Mouse (Mus musculus) liver, embryonic 11.5 days (tissue): Measurements from ENCODE around the gene Duxf3. TPM values are rescaled to one million over a fixed set of nuclear protein-coding genes. Genes with fewer than 3 reads are reported as not detected.
"Not testable (repeated sequence)": the region's sequence is repeated elsewhere in the genome, so short reads cannot be mapped to it uniquely, and the experiment has no call there.

Experiments
- ATAC-seq: fragments of 200-750 bp; cut with Nextera tagmentation; replicated peaks from 2 replicates; pipeline ENCODE4 v1.8.0; 2017; ENCODE audit warnings: moderate number of reproducible peaks, mild to moderate bottlenecking, moderate TSS enrichment, moderate library complexity; ENCODE audit not compliant: low FRiP score
- DNase-seq: peaks from one replicate; pipeline ENCODE4 v3.0.0-alpha.2; 2017; ENCODE audit warnings: low spot score
- H3K27ac ChIP-seq: fragments of 300-500 bp; sonication (generic); 2 replicates; pipeline ENCODE4 v1.5.1; 2014; ENCODE audit warnings: mild to moderate bottlenecking, low read depth, low read length, control low read depth
- H3K27me3 ChIP-seq: fragments of 300-500 bp; sonication (generic); replicated peaks from 2 replicates; pipeline ENCODE4 v1.6.1; 2014; ENCODE audit warnings: low read length, mixed read lengths; ENCODE audit not compliant: control insufficient read depth, insufficient read depth
- H3K36me3 ChIP-seq: fragments of 300-500 bp; sonication (generic); 2 replicates; pipeline ENCODE4 v1.6.1; 2014; ENCODE audit warnings: mild to moderate bottlenecking, low read length, moderate library complexity, mixed read lengths; ENCODE audit not compliant: control insufficient read depth, insufficient read depth
- H3K4me1 ChIP-seq: fragments of 300-500 bp; sonication (generic); replicated peaks from 2 replicates; pipeline ENCODE4 v1.6.1; 2014; ENCODE audit warnings: low read length, mixed read lengths; ENCODE audit not compliant: control insufficient read depth, insufficient read depth
- H3K4me2 ChIP-seq: fragments of 300-500 bp; sonication (generic); 2 replicates; pipeline ENCODE4 v1.6.1; 2014; ENCODE audit warnings: mild to moderate bottlenecking, control low read depth, moderate library complexity
- H3K4me3 ChIP-seq: fragments of 300-500 bp; sonication (generic); 2 replicates; pipeline ENCODE4 v1.5.1; 2014; ENCODE audit warnings: low read depth, low read length, control low read depth
- H3K9ac ChIP-seq: fragments of 300-500 bp; sonication (generic); 2 replicates; pipeline ENCODE4 v1.6.1; 2014; ENCODE audit warnings: low read depth, low read length, control low read depth
- H3K9me3 ChIP-seq: fragments of 300-500 bp; sonication (generic); 2 replicates; pipeline ENCODE4 v1.6.1; 2016; ENCODE audit warnings: low read length, inconsistent platforms, mixed read lengths; ENCODE audit not compliant: control insufficient read depth
- WGBS: fragments of 180-500 bp; shearing (Covaris S2); extraction: QIAGEN DNeasy Blood & Tissue Kit; methylation state at CpG from one replicate; pipeline ENCODE4 v1.1.7; 2014; 5-methylcytosine and 5-hydroxymethylcytosine counted together
- polyA plus RNA-seq: library from polyadenylated mRNA; unstranded; fragments of >200 nt; fragmentation: Nextera tagmentation; extraction: Ambion mirVana; gene quantifications from 2 replicates; pipeline ENCODE4 v1.2.1, GENCODE M21; 2014

The Duxf3 gene
- polyA plus RNA-seq, 1 experiment from 2014 or later, result not detected

DNA sequence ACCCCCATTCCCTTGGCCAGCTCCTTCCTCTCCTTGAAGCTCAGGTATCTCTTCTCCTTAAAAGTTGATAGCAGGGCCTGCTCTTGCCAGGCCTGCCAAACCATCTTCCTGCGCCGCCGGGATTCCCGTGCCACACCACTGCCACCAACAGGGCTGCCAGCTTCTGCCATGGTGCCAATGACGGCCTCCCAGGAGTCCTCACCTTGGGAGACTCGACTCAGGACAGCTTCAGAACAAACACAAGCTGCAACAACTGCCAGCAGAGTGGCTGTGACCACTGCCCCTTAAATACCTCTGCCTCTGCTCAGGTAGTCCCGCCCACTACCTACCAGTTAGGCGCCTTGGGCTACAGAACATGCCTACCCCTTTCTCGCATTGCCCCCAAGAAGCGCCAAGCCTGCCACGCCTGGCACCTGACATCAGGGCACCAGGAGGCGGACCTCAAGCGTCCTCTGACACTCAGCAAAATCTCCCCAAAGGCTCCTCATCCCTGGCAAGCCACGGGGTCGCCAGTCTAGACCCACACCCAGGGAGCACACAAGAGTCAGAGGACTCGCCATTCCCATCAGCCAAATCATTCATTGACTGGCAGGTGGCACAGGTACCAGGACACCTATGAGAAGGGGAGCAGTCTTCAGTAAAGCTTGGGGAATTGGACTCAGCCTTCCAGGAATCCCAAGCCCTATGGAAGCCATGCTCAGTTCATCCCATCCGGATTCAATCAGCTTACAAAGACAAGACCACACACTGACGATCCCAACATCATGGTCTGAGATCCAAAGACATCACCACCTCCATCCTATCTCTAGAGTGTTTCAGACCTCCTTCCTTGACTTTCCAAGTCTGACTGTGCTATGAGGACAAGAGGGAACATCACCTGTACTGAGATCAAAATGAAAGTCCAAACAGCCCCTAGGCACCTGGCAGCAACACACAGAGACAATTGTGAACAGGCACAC, 7.4 kb downstream of the Duxf3 start, which contains the start of gene AW822073:
AW822073 (minus strand) TSS at position 104 of the 959 bp plus-strand sequence.
- not testable (repeated sequence) for H3K4me3 ChIP-seq, H3K36me3 ChIP-seq, H3K9ac ChIP-seq, H3K4me1 ChIP-seq, H3K4me2 ChIP-seq, ATAC-seq, DNase-seq, H3K27ac ChIP-seq, H3K27me3 ChIP-seq, H3K9me3 ChIP-seq
- WGBS, result 82% methylated on average over 17 of the region's 18 CpGs

DNA sequence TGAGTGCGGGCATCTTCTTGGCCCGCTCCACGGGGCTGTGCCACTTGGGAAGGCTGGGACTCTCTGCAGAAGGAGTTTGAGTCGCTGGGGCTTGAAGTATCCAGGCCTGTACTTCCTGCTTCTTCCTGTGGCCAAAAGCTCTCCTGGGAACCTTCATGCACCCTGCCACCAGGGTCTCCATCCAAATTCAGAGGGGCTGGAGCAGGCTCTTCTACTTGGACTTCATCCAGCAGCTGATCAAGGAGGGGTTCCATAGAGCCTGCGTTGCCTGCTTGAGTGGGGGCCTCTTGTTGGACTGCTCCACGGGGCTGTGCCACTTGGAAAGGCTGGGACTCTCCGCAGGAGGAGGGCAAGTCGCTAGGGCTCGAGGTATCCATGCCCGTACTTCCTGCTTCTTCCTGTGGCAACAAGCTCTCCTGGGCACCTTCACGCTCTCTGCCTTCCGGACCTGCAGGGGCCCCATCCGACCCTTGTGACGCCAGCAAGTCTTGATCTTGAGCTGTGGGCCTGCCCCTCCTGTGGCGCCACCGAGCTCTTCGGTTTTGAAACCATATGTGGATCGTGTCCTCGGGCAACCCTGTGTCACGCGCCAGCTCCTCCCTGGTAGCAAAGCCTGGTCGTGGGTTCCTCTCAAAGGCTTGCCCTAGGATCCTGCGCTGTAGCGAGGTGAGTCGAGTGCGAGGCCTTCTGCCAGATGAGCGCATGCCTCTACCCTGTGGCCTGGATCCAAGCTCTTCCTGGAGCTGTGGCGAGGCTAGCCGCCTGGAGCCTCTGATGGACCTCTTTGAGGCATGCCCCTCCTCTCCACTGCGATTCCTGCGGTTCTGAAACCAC, 8.3 kb downstream of the Duxf3 start:
- H3K4me3 ChIP-seq, H3K9ac ChIP-seq, H3K9me3 ChIP-seq, H3K36me3 ChIP-seq, H3K4me1 ChIP-seq, ATAC-seq, H3K4me2 ChIP-seq, H3K27ac ChIP-seq, H3K27me3 ChIP-seq: not testable (repeated sequence)
- WGBS, result 80% methylated on average over 31 of the region's 31 CpGs
- DNase-seq, result peak; percentile 70

DNA sequence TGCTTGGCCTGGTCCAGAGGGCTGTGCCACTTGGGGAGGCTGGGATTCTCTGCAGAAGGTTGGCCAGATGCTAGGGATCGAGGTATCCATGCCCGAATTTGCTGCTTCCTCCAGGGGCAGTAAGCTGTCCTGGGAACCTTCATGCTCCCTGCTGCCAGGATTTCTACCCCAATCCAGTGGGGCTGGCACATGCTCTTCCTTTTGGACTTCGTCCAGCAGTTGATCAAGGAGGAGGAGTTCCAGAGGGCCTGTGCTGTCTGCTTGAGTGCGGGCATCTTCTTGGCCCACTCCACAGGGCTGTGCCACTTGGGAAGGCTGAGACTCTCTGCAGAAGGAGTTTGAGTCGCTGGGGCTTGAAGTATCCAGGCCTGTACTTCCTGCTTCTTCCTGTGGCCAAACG, 9.3 kb downstream of the Duxf3 start:
- not testable (repeated sequence) for H3K36me3 ChIP-seq, H3K9ac ChIP-seq, H3K4me2 ChIP-seq, H3K4me3 ChIP-seq, H3K4me1 ChIP-seq, H3K27me3 ChIP-seq, ATAC-seq, H3K9me3 ChIP-seq, DNase-seq, H3K27ac ChIP-seq
- 75% methylated on average over 3 of the region's 6 CpGs for WGBS

DNA sequence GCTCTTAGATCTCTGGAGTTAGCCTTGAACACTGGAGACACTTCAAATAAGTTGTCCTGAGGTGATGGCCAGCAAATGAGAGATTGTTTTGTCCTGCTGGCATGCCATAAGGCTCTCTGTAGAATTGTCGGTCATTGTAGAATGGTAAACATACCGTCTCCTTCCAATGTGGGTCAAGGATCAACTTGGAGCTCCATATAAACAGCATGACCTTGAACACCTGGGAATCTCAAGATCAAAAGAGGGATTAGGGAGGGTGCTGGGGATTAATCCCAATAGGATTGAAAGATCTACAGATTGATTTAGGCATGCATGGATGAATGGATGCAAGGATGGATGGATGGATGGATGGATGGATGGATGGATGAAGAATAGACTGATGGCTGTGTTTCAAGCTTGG, 10.9 kb downstream of the Duxf3 start:
- DNase-seq, H3K36me3 ChIP-seq, H3K4me3 ChIP-seq, ATAC-seq, H3K9ac ChIP-seq, H3K27me3 ChIP-seq, H3K9me3 ChIP-seq, H3K27ac ChIP-seq, H3K4me1 ChIP-seq, H3K4me2 ChIP-seq: not testable (repeated sequence)
- 91% methylated on average over 2 of the region's 2 CpGs for WGBS

DNA sequence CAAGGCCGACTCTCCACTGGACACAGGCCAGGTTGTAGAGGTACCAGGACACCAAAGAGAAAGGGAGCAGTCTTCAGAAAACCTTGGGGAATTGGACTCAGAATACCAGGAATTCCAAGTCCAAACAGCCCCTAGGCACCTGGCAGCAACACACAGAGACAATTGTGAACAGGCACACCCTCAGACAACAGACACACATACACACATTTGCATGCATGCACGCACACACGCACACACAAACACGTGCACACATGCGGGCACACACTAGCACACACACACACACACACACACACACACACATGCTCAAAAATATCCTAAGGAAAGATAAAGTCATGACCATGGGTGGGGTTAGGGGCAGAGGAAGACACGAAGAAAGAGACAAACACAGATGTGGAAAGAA, 11.7 kb downstream of the Duxf3 start:
- no peak overlapping the region for H3K27ac ChIP-seq
- no peaks in the 10 kb centered on the region for H3K4me1 ChIP-seq
- H3K27me3 ChIP-seq, result no peaks in the 10 kb centered on the region
- H3K4me2 ChIP-seq, result no peak overlapping the region
- H3K9ac ChIP-seq, result no peak overlapping the region
- peaks cover 5% of the 10 kb centered on the region; the same call in 1 of the 2 replicates for H3K9me3 ChIP-seq
- H3K4me3 ChIP-seq, result no peak overlapping the region
- 79% methylated on average over 6 of the region's 6 CpGs for WGBS
- no peak for DNase-seq
- no peak for ATAC-seq
- H3K36me3 ChIP-seq, result no peaks in the 10 kb centered on the region

DNA sequence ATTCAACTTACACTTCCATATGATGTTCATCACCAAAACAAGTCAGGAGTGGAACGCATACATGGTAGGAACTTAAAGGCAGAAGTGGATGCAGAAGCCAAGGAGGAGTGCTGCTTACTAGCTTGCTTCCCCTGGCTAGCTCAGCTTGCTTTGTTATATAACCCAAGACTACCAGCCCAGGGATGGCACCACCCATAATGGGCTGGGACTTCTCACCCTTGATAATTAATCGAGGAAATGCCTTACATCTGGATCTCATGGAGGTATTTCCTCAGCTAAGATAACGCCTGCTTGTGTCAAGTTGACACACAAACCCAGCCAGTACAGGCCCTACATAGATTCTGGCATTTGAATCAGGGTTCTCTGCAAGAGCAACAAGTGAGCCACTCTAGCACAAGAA, 15.1 kb downstream of the Duxf3 start:
- no peaks in the 10 kb centered on the region for H3K4me1 ChIP-seq
- H3K27ac ChIP-seq, result no peak overlapping the region
- H3K36me3 ChIP-seq, result no peaks in the 10 kb centered on the region
- H3K4me2 ChIP-seq, result no peak overlapping the region
- 70% methylated on average over 3 of the region's 3 CpGs for WGBS
- H3K9ac ChIP-seq, result no peak overlapping the region
- ATAC-seq (no peak), DNase-seq (no peak)
- H3K27me3 ChIP-seq, result no peaks in the 10 kb centered on the region
- no peaks in the 10 kb centered on the region for H3K9me3 ChIP-seq
- no peak overlapping the region for H3K4me3 ChIP-seq

DNA sequence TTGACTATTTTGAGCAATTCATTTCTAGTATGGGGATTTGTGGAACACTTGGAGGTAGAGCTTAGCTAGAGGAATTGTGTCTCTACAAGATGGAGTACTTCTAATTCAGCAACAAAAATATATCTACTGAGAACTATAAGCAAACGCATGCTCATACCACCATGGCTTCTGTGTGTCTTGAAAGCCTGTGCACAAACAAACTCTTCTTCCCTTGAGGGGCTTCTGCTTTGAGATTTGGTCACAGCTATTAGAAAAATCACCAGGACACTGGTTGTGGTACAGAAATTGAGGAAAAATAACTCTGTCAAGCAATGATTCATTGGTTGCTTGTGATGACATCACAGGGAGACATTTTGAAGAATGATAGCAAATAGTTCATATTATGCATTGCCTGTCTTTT, 17.1 kb downstream of the Duxf3 start:
- Histone ChIP-seq H3K9me3 (no peaks in the 10 kb centered on the region), H3K36me3 (no peaks in the 10 kb centered on the region), H3K27ac (no peak overlapping the region), H3K27me3 (no peaks in the 10 kb centered on the region), H3K9ac (no peak overlapping the region), H3K4me2 (no peak overlapping the region), H3K4me1 (no peaks in the 10 kb centered on the region), H3K4me3 (no peak overlapping the region)
- ATAC-seq (no peak), DNase-seq (no peak)
- 89% methylated on average over 1 of the region's 1 CpGs for WGBS

DNA sequence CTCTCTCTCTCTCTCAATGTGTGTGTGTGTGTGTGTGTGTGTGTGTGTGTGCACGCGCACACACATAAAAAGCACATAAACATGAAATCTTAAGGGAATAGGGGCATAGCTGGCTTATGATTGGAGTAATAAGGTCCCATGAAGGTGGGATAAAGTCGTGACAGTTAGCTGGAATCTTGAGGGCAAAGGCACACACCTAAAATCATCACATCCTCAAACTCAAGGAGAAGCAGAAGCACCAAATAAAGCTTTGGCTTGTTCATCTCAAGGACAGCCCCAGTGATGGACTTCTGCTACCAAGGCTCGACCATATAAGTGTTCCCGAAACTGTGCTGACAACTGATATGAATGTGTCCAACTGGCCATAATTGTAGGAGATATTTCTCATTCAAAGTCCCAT, 17.5 kb downstream of the Duxf3 start:
- Histone ChIP-seq H3K9ac (no peak overlapping the region), H3K36me3 (no peaks in the 10 kb centered on the region), H3K27me3 (no peaks in the 10 kb centered on the region), H3K4me1 (no peaks in the 10 kb centered on the region), H3K4me3 (no peak overlapping the region), H3K9me3 (no peaks in the 10 kb centered on the region), H3K4me2 (no peak overlapping the region), H3K27ac (no peak overlapping the region)
- WGBS, result 80% methylated on average over 5 of the region's 5 CpGs
- ATAC-seq (no peak), DNase-seq (no peak)
